Mouse (Mus musculus) lung, adult 2 months (tissue): ENCODE measurements around the gene Exosc2.

ENCODE experiments used
- CTCF ChIP-seq: fragments of 200-500 bp; IDR thresholded peaks from 2 replicates; pipeline ENCODE4 v1.5.1; 2011; ENCODE audit warnings: mild to moderate bottlenecking, low read length, control low read depth; ENCODE audit not compliant: insufficient read depth
- POLR2A ChIP-seq: fragments of 200-500 bp; IDR thresholded peaks from 2 replicates; pipeline ENCODE4 v1.6.1; 2011; ENCODE audit warnings: low read depth, mild to moderate bottlenecking, control low read depth, low read length, borderline replicate concordance; ENCODE audit errors: extremely low read depth

DNA sequence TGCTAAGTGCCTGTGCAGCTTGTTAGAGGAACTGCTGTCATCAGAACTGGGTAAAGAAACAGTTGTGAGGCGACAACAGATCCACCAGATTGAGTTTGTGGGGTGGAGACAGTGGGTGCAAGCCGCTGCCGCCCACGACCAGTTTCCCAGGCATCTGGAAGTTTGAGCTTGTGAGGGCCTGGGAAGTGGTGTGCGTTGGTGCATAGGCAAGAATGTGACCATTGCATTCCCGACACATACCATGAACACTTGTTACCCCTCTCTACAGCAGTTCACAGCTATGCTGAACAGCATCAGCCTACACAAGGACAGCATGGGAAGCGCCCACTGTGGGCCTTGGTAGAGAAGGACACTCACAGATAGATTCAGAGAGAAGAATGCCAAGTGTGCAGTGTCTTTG, 45.5 kb downstream of the Exosc2 start:
- TF ChIP-seq CTCF (no peak), POLR2A (no peak)
